Mouse (Mus musculus): Measurements from ENCODE around the gene Cmtm6. TPM values are rescaled to one million over a fixed set of nuclear protein-coding genes. Genes with fewer than 3 reads are reported as not detected.

Cmtm6 gene
- polyA plus RNA-seq, 1 experiment = 13.2 TPM

DNA sequence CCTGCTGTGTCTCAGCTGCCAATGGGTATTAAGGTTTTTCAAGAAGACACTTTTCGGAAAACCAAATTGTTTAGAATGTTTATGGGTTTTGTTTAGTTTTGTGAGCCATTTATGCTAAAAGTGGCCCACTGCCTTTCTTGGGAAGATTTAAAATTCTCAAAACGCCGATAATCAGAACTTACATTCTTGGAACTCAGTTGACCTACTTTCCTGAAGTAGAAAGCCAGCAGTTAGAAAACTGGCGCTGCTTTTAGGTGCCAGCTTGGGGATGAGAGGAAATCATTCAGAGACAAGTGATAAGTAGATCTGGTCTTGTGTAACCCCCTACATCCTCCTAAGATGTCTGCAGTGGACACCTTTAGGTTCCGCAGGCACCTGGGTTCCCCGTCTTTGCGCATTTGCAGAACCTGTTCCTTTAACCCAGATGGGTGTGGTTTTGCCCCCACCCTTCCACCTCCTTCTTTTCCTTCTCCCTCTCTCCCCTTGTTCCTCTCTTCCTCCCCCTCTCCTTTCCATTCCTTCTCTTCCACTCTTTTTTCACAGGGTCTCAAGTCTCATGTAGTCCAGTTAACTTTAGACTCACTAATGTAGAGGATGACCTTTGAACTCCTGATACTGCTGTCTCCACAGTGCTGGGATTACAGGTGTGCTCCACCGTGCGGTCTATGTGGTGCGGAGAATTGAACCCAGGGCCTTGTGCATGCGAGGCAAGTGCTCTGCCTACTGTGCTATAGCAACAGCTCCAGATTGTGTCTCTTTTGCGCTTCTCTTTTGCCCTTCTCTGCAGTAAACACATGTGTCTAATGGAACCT, 1.2 kb downstream of the Cmtm6 start:
- Histone ChIP-seq H3K79me3 (ENCODE audit: low read depth) (peaks cover 13% of the 10 kb centered on the region), H3K36me3 (ENCODE audit: control insufficient read depth, insufficient read depth) (no peaks in the 10 kb centered on the region), H3K79me2 (ENCODE audit: control insufficient read depth, insufficient read depth) (peaks cover 32% of the 10 kb centered on the region), H3ac (ENCODE audit: control insufficient read depth, insufficient read length, low read depth) (no peak overlapping the region), H3K4me3 (ENCODE audit: insufficient read depth, poor library complexity, severe bottlenecking) (peak overlapping the region; percentile 61), H3K27me3 (ENCODE audit: control insufficient read depth, insufficient read depth, insufficient read length) (no peaks in the 10 kb centered on the region)
- TF ChIP-seq CTCF (IDR thresholded peaks at IDR 0.05; ENCODE audit: control insufficient read depth, insufficient read depth, insufficient read length) (no peak), MYOG (IDR thresholded peaks at IDR 0.05; ENCODE audit: control insufficient read depth, extremely low read depth, insufficient read length) (no peak), FOSL1 (IDR thresholded peaks at IDR 0.05; ENCODE audit: insufficient read depth, low read length, poor library complexity, severe bottlenecking) (no peak), USF1 (IDR thresholded peaks at IDR 0.05; ENCODE audit: low read depth) (no peak), CEBPB (IDR thresholded peaks at IDR 0.05; ENCODE audit: low read depth) (no peak), MAX (IDR thresholded peaks at IDR 0.05) (no peak), MYOD1 (IDR thresholded peaks at IDR 0.05; ENCODE audit: control insufficient read depth, insufficient read length, low read depth) (no peak)

DNA sequence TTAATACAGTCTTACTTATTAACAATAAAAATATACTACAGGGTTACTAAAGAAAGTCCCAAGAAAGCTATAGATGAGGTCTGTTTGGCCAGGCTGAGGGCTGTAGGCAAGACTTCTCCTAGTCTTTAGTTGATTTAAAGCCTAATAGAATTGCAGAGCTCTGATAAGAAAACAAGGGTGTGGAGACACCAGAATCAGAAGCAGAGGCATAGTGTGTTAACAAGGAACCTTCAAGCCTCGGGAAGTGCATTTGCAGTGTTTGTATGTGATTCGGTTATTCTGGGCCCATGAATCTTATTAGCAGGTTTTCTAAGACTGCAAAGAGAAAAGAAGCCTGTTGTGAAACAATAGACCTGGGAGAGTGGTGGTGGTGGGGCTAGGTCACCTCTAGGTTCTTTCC, 2.3 kb downstream of the Cmtm6 start:
- H3K27me3 ChIP-seq (ENCODE audit: control insufficient read depth, insufficient read depth, insufficient read length) = no peaks in the 10 kb centered on the region
- no peak overlapping the region for H3K4me3 ChIP-seq (ENCODE audit: insufficient read depth, poor library complexity, severe bottlenecking)
- no peak for TF ChIP-seq USF1 (IDR thresholded peaks at IDR 0.05; ENCODE audit: low read depth)
- no peak overlapping the region for H3ac ChIP-seq (ENCODE audit: control insufficient read depth, insufficient read length, low read depth)
- H3K36me3 ChIP-seq (ENCODE audit: control insufficient read depth, insufficient read depth) = no peaks in the 10 kb centered on the region
- peaks cover 32% of the 10 kb centered on the region for H3K79me2 ChIP-seq (ENCODE audit: control insufficient read depth, insufficient read depth)
- H3K79me3 ChIP-seq (ENCODE audit: low read depth) = peaks cover 13% of the 10 kb centered on the region

DNA sequence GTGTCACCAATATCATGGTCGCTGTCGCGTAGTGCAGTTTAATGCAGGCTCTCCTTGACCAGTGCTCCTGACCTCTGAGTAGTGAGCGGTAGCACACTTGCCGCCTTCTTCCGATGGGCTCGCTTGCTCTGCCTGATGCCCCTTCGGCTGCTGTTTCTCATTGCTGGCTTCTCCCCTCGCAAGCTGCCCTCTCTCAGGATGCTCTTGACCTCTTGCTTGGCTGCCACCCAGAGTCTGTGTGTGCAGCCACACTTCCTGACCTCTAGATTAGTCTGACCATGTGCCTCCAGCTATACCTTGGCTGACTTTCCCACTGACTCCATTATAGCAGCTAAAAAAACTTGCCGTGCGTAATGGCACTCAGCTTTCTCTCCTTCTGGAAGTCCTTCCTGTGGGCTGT, 5.5 kb downstream of the Cmtm6 start:
- H3K4me3 ChIP-seq (ENCODE audit: insufficient read depth, poor library complexity, severe bottlenecking) = no peak overlapping the region
- H3ac ChIP-seq (ENCODE audit: control insufficient read depth, insufficient read length, low read depth) = no peak overlapping the region
- no peak for TF ChIP-seq MYOG (IDR thresholded peaks at IDR 0.05; ENCODE audit: control insufficient read depth, extremely low read depth, insufficient read length)
- no peak for TF ChIP-seq CTCF (IDR thresholded peaks at IDR 0.05; ENCODE audit: control insufficient read depth, insufficient read depth, insufficient read length)
- TF ChIP-seq CEBPB (IDR thresholded peaks at IDR 0.05; ENCODE audit: low read depth) = no peak
- no peak for TF ChIP-seq MYOD1 (IDR thresholded peaks at IDR 0.05; ENCODE audit: control insufficient read depth, insufficient read length, low read depth)
- TF ChIP-seq FOSL1 (IDR thresholded peaks at IDR 0.05; ENCODE audit: insufficient read depth, low read length, poor library complexity, severe bottlenecking) = no peak
- TF ChIP-seq USF1 (IDR thresholded peaks at IDR 0.05; ENCODE audit: low read depth) = no peak
- no peak for TF ChIP-seq MAX (IDR thresholded peaks at IDR 0.05)
- H3K79me3 ChIP-seq (ENCODE audit: low read depth) = peaks cover 13% of the 10 kb centered on the region
- peaks cover 30% of the 10 kb centered on the region for H3K79me2 ChIP-seq (ENCODE audit: control insufficient read depth, insufficient read depth)
- no peaks in the 10 kb centered on the region for H3K36me3 ChIP-seq (ENCODE audit: control insufficient read depth, insufficient read depth)
- H3K27me3 ChIP-seq (ENCODE audit: control insufficient read depth, insufficient read depth, insufficient read length) = no peaks in the 10 kb centered on the region

DNA sequence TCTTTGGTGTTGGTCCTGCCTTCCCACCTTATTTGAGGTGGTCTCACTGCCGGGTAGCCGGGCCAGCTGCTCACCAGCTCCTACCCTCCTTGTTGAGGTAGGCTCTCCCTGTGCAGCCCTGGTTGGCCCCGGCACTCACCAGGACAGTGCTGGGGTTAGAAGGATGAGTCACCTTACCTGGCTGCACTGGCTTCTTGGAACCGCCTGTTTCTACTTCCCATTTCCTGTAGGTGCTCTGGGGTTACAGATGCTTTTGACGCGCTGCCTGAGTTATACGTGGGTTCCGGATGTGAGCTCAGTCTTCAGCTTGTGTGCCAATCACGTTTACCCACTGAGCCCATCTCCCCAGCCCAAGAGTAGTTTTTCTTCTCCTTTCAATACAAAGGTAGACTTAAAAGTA, 9.4 kb downstream of the Cmtm6 start:
- no peak overlapping the region for H3ac ChIP-seq (ENCODE audit: control insufficient read depth, insufficient read length, low read depth)
- H3K36me3 ChIP-seq (ENCODE audit: control insufficient read depth, insufficient read depth) = no peaks in the 10 kb centered on the region
- H3K4me3 ChIP-seq (ENCODE audit: insufficient read depth, poor library complexity, severe bottlenecking) = no peak overlapping the region
- no peak for TF ChIP-seq FOSL1 (IDR thresholded peaks at IDR 0.05; ENCODE audit: insufficient read depth, low read length, poor library complexity, severe bottlenecking)
- no peak for TF ChIP-seq MYOD1 (IDR thresholded peaks at IDR 0.05; ENCODE audit: control insufficient read depth, insufficient read length, low read depth)
- TF ChIP-seq MYOG (IDR thresholded peaks at IDR 0.05; ENCODE audit: control insufficient read depth, extremely low read depth, insufficient read length) = no peak
- no peak for TF ChIP-seq USF1 (IDR thresholded peaks at IDR 0.05; ENCODE audit: low read depth)
- TF ChIP-seq MAX (IDR thresholded peaks at IDR 0.05) = no peak
- no peak for TF ChIP-seq CTCF (IDR thresholded peaks at IDR 0.05; ENCODE audit: control insufficient read depth, insufficient read depth, insufficient read length)
- no peak for TF ChIP-seq CEBPB (IDR thresholded peaks at IDR 0.05; ENCODE audit: low read depth)
- peaks cover 3% of the 10 kb centered on the region for H3K79me2 ChIP-seq (ENCODE audit: control insufficient read depth, insufficient read depth)
- H3K79me3 ChIP-seq (ENCODE audit: low read depth) = peaks cover 4% of the 10 kb centered on the region
- no peaks in the 10 kb centered on the region for H3K27me3 ChIP-seq (ENCODE audit: control insufficient read depth, insufficient read depth, insufficient read length)

DNA sequence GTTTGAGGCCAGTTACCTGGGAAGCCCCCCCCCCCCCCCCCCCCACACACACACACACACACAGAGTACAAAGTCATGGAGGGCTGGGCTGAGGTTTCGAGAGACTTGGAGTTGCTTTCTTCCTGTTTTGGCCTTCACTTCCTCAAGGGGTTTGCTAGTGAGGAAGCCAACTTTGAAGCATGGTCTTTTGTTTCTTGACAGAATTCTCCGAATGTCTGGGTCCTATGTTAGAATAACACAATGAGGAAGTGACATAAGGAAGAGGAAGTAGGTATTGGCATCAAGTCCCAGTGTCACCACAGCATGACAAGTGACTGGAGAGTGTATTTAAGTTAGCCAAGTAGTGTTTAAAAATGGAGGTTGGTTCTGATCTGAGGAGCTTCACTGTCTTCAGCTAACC, 11.8 kb downstream of the Cmtm6 start:
- Histone ChIP-seq H3K79me3 (ENCODE audit: low read depth) (no peaks in the 10 kb centered on the region), H3K27me3 (ENCODE audit: control insufficient read depth, insufficient read depth, insufficient read length) (no peaks in the 10 kb centered on the region), H3K36me3 (ENCODE audit: control insufficient read depth, insufficient read depth) (no peaks in the 10 kb centered on the region), H3K79me2 (ENCODE audit: control insufficient read depth, insufficient read depth) (no peaks in the 10 kb centered on the region), H3K4me3 (ENCODE audit: insufficient read depth, poor library complexity, severe bottlenecking) (no peak overlapping the region), H3ac (ENCODE audit: control insufficient read depth, insufficient read length, low read depth) (no peak overlapping the region)
- no peak for TF ChIP-seq MYOG (IDR thresholded peaks at IDR 0.05; ENCODE audit: control insufficient read depth, extremely low read depth, insufficient read length)
- no peak for TF ChIP-seq FOSL1 (IDR thresholded peaks at IDR 0.05; ENCODE audit: insufficient read depth, low read length, poor library complexity, severe bottlenecking)
- TF ChIP-seq USF1 (IDR thresholded peaks at IDR 0.05; ENCODE audit: low read depth) = no peak
- TF ChIP-seq CTCF (IDR thresholded peaks at IDR 0.05; ENCODE audit: control insufficient read depth, insufficient read depth, insufficient read length) = no peak
- TF ChIP-seq CEBPB (IDR thresholded peaks at IDR 0.05; ENCODE audit: low read depth) = no peak
- TF ChIP-seq MAX (IDR thresholded peaks at IDR 0.05) = no peak
- TF ChIP-seq MYOD1 (IDR thresholded peaks at IDR 0.05; ENCODE audit: control insufficient read depth, insufficient read length, low read depth) = no peak

DNA sequence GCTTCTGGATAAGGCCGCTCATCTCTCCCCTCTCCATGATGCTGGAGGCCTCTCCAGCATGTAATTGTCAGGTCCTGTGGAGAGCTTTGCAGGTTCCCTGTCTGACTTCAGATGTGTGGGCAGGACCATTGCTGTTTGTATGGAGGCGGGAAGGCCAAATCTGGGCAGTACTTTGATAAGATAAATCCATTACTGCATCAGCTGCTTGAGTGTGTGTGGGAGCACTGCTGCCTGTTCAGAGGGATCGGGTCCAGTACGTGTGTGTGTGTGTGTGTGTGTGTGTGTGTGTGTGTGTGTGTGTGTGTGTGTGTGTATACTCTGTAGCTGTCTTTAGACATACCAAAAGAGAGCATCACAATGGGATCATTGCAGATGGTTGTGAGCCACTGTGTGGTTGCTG, 14.2 kb downstream of the Cmtm6 start:
- Histone ChIP-seq H3K79me2 (ENCODE audit: control insufficient read depth, insufficient read depth) (no peaks in the 10 kb centered on the region), H3K27me3 (ENCODE audit: control insufficient read depth, insufficient read depth, insufficient read length) (no peaks in the 10 kb centered on the region), H3ac (ENCODE audit: control insufficient read depth, insufficient read length, low read depth) (no peak overlapping the region), H3K36me3 (ENCODE audit: control insufficient read depth, insufficient read depth) (no peaks in the 10 kb centered on the region), H3K79me3 (ENCODE audit: low read depth) (no peaks in the 10 kb centered on the region), H3K4me3 (ENCODE audit: insufficient read depth, poor library complexity, severe bottlenecking) (no peak overlapping the region)
- TF ChIP-seq MAX (IDR thresholded peaks at IDR 0.05) (no peak), CTCF (IDR thresholded peaks at IDR 0.05; ENCODE audit: control insufficient read depth, insufficient read depth, insufficient read length) (no peak), CEBPB (IDR thresholded peaks at IDR 0.05; ENCODE audit: low read depth) (no peak)

Data from C2C12 (cell line).